Mouse (Mus musculus): ENCODE measurements around the gene Ccdc190.
A peak's percentile ranks its signal among the peaks of the same experiment; 100 is the strongest.

Gene Ccdc190

GRCm38 (mm10) chr1:169928454-169928971 is at the start of gene Ccdc190:
Ccdc190 (plus strand) TSS chr1:169928648.
- no peak for DNase-seq (ENCODE audit: low spot score in 2 of 2)

- DNase-seq (ENCODE audit: low spot score in 2 of 2), result no peak
Observed at GRCm38 (mm10) chr1:169879060-169879459, 49.4 kb upstream of the Ccdc190 start.

GRCm38 (mm10) chr1:169880181-169880580 is 48.3 kb upstream of the Ccdc190 start:
- no peak for DNase-seq (ENCODE audit: low spot score in 2 of 2)

GRCm38 (mm10) chr1:169883081-169883565 is 45.3 kb upstream of the Ccdc190 start:
- DNase-seq (ENCODE audit: low spot score in 2 of 2), result peak; percentile 51 to 68

GRCm38 (mm10) chr1:169889250-169889649 is 39.2 kb upstream of the Ccdc190 start:
- DNase-seq (ENCODE audit: low spot score in 2 of 2), result no peak

GRCm38 (mm10) chr1:169893976-169894375 is 34.5 kb upstream of the Ccdc190 start:
- no peak for DNase-seq (ENCODE audit: low spot score in 2 of 2)

- DNase-seq (ENCODE audit: low spot score in 2 of 2), result no peak
Observed at GRCm38 (mm10) chr1:169895686-169896085, 32.8 kb upstream of the Ccdc190 start.

GRCm38 (mm10) chr1:169897916-169898315 is 30.5 kb upstream of the Ccdc190 start:
- DNase-seq (ENCODE audit: low spot score in 2 of 2), result no peak

GRCm38 (mm10) chr1:169898607-169899006 is 29.8 kb upstream of the Ccdc190 start:
- peak in 1 of 2 experiments; percentile 23 for DNase-seq (ENCODE audit: low spot score in 2 of 2)

GRCm38 (mm10) chr1:169900771-169901336 is 27.6 kb upstream of the Ccdc190 start:
- no peak for DNase-seq (ENCODE audit: low spot score in 2 of 2)

GRCm38 (mm10) chr1:169909163-169909562 is 19.3 kb upstream of the Ccdc190 start:
- DNase-seq (ENCODE audit: low spot score in 2 of 2), result no peak

- DNase-seq (ENCODE audit: low spot score in 2 of 2), result no peak
Observed at GRCm38 (mm10) chr1:169909659-169910058, 18.8 kb upstream of the Ccdc190 start.

- DNase-seq (ENCODE audit: low spot score in 2 of 2), result no peak
Observed at GRCm38 (mm10) chr1:169910751-169911150, 17.7 kb upstream of the Ccdc190 start.

GRCm38 (mm10) chr1:169911526-169911925 is 16.9 kb upstream of the Ccdc190 start:
- DNase-seq (ENCODE audit: low spot score in 2 of 2), result no peak

- DNase-seq (ENCODE audit: low spot score in 2 of 2), result no peak
Observed at GRCm38 (mm10) chr1:169916659-169917058, 11.8 kb upstream of the Ccdc190 start.

- DNase-seq (ENCODE audit: low spot score in 2 of 2), result no peak
Observed at GRCm38 (mm10) chr1:169917115-169917796, 11.2 kb upstream of the Ccdc190 start.

- DNase-seq (ENCODE audit: low spot score in 2 of 2), result peak; percentile 46 to 63
Observed at GRCm38 (mm10) chr1:169917998-169918397, 10.4 kb upstream of the Ccdc190 start.

- peak; percentile 44 to 58 for DNase-seq (ENCODE audit: low spot score in 2 of 2)
Observed at GRCm38 (mm10) chr1:169919211-169919610, 9.2 kb upstream of the Ccdc190 start.

- DNase-seq (ENCODE audit: low spot score in 2 of 2), result no peak
Observed at GRCm38 (mm10) chr1:169921710-169922211, 6.7 kb upstream of the Ccdc190 start.

GRCm38 (mm10) chr1:169924567-169924966 is 3.9 kb upstream of the Ccdc190 start:
- no peak for DNase-seq (ENCODE audit: low spot score in 2 of 2)

- DNase-seq (ENCODE audit: low spot score in 2 of 2), result no peak
Observed at GRCm38 (mm10) chr1:169927753-169928369, 587 bp upstream of the Ccdc190 start.

GRCm38 (mm10) chr1:169931698-169932097 is 3.2 kb downstream of the Ccdc190 start:
- DNase-seq (ENCODE audit: low spot score in 2 of 2), result no peak
